Mouse (Mus musculus) c-Kit-positive CD71-positive TER-119-negative erythroid progenitor cells, embryonic 14.5 days (primary cell): Measurements from ENCODE around the gene Exph5.
A peak's percentile ranks its signal among the peaks of the same experiment; 100 is the strongest.

Source experiments
- DNase-seq: peaks from one replicate; pipeline ENCODE4 v3.0.0-alpha.2; 2013; ENCODE audit warnings: low read depth

Gene Exph5

DNA sequence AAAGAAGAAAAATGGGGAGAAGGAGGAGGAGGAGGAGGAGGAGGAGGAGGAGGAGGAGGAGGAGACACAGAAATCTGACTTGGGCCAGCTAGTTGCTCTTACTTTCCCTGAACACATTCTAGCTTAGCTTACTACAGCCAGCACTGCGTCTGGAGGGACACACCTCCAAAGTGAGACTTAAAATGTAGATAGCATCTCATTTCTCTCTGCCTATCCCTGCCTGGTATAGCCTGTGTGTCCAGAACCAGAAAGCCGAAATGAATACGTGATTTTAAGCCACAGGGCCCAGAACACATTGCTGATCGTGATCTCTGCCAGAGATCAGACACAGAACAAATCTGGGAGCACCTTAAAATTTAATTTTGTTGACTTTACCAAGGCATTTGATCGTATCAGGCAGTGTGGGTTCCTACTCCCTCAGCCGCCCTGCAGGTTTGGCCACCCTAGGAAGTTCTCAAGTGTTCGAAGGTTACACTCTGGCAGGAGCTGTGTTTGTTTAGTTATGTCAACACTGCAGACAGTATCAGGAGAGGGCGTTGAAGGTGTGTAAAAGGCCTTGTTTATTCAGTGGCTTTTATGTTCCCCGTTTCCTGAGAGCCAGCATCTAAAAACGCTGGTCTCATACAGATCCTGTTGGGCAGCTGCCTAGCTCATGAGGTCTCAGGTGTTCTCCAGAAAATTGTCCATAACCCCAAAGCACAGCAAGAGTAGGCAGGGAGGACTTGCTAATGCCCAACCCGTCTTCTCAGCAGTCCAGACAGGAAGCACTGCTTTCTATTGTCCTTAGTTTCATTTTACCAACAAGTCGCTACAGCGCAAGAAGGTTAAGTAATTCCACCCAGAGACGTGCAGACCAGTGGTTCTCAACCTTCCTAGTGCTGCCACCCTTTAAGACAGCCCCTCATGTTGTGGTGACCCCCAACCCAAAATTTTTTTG, 55.0 kb downstream of the Exph5 start:
- no peak for DNase-seq

GRCm38 (mm10) chr9:53371339-53371738, 69.9 kb downstream of the Exph5 start:
- DNase-seq, result no peak

DNA sequence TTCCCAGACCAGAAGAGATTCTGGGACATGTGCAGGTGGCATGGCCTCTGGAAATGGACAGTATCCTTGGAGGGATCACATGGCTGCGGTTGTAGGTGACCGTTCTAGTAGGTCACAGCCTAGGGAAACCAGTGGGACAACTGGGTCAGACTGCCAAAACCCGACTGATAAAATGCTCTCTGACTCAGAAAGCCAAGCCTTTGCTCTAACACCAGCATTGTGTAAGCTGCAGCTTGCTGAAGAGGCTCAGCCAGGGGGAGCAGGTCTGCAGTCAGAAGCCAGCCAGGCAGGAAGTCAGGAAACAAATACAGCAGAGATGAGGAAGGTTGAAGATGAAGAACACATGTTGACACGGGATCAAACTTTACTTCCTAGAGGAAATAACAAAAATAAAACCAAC, 74.4 kb downstream of the Exph5 start:
- DNase-seq, result no peak

DNA sequence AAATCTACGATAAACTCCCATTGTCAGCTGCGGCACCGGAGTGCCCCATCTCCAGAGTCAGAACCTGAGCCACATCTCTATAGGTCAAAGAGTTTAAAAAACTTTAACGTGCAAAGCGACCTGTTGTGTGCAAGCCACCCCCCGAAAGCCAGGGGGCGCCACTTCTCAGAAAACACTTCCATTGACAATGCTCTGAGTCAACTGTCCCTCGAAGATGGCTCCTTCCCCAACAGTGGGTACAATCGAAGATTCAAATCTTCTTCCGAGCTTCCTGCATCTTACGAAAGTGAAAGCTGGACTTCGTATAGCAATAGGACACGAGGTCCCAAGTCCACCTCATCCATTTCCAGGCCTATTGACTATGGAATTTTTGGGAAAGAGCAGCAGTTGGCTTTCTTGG, 75.3 kb downstream of the Exph5 start:
- DNase-seq, result no peak

- DNase-seq, result no peak
These were observed 76.1 kb downstream of the Exph5 start for GRCm38 (mm10) chr9:53377597-53377996.

DNA sequence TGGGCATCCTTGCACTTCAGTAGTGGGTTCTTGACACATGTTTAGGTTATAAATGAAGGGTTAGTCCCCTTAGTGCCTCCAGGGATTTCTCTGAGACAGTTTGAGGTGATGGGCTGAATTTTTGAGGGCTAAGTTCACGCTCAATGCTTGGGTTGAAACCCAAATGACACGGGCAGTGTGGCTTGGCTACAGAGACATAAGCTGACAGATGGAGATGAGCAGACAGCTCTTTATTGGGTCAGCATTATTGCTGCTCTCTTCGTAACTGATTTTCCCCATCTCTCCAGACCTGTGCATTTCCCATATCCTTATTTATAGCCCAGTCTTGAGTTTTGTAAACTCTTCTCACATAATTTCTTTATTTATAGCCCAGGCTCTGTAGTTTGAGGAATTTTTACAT, 76.7 kb downstream of the Exph5 start:
- DNase-seq, result no peak

DNA sequence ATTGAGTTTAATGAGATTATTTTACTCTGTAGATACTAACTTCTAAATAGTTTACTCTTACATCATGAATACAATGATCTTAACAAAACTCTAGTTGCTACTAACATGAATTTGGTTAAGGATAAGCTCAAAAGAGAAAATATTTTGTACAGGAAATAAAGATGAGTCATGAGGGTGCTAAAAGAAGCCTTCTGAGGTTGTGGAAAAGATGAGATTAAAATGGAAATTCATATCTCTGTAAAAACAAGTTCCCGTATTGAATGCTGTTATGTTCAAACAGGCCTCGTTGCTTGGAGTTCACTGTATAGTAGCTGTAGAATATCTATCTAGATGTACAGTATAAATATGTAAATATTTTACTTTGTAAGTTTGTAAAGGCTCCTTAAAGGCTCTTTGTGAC, 79.1 kb downstream of the Exph5 start:
- no peak for DNase-seq

DNA sequence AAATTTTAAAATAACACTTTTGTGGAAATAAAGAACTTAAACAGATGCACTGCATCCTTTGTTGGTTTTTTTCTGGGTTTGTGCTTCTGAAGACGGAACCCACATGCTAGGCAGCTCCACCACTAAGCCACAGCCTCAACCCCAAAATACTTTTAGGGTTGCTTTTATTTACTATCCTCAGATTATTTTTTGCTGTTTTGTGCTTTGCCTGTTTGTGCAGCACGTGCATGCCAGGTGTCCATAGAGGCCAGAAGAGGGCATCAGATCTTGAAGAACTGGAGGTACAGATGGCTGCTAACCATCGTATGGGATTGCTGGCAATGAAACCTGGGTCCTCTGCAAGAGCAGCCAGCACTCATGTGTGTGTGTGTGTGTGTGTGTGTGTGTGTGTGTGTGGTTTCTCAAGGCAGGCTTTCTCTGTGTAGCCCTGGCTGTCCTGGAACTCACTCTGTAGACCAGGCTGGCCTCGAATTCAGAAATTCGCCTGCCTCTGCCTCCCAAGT, 79.7 kb downstream of the Exph5 start:
- DNase-seq, result no peak

DNA sequence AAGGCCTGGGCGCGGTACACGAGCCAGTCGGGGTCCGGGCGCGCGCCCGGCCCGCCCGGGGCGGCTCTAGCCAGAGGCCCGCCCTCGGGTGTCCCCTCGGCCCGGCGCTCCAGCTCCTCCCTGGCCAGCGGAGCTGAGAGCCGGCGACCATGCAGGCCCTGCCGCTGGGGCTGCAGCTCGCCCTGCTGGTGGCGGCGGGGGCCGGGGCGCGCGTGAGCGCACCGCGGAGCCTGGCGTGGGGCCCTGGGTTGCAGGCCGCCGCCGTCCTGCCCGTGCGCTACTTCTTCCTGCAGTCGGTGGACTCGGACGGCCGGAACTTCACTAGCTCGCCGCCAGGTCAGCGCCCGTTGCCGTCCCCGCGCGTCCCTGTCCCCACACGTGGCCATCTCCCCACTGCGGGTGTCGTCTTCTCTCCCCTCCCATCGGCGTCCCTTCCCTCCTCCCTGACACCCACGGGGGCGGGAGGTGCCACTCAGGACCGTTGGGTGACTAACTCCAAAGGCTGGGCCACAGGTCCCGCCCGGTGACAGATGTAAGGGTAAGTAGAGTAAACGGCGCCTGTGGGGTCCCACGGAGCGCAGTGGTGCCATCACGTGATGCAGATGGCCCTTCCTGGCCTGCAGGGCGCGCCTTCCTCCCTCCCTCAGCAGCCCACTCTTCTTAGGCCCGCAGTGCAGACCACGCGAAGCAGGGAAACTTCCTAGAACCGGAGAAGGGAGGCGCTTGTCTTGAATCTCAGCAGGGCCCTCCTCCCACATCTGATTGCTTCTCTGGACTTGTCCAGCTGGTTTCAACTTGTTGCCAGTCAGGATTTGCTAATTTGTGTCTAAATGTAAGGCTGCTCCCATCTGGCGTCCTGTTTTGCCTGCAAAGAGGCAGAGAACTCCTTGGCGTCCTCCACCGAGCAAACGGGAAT, 82.7 kb downstream of the Exph5 start, which contains the start of gene Kdelc2:
Kdelc2 (plus strand) TSS at position 75 of the 916 bp plus-strand sequence.
- no peak for DNase-seq

DNA sequence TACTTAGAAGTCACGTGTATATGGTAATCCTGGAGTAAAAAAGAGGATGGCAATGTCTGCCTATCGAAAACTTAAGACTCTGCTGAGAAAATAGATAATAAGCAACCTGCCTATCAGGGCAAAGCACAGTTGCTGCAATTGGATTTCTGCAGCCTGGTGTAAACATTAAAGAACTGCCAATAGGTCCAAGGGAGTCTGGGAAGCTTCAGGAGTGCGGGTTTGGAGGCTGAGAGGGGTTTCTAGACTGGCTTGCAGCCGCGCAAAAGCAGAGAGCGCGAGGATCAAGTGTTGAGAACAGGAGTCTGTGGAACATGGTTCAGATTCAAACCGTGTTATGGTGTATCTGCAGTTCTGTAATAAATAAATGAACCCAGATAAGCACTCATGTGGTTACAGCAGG, 83.4 kb downstream of the Exph5 start:
- no peak for DNase-seq

- DNase-seq, result no peak
These were observed 86.0 kb downstream of the Exph5 start for GRCm38 (mm10) chr9:53387431-53387830.

DNA sequence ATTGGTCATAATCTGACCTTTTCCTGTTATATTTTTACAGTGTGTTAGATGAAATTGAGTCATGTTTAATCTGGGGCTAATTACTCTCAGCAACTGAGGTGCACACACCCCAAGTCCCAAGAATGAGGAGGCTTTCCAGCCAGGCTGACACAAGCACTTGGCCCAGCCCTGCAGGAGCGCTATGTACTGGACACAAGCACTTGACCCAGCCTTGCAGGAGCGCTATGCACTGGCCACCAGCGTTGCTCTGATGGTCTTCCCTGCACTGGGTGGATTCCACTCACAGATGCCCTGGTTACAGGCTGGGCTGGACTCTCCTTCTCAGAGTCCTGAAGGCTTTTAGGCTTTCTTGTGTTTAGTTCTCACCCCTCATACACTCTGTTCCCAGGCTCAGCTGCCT, 87.6 kb downstream of the Exph5 start:
- DNase-seq, result no peak

DNA sequence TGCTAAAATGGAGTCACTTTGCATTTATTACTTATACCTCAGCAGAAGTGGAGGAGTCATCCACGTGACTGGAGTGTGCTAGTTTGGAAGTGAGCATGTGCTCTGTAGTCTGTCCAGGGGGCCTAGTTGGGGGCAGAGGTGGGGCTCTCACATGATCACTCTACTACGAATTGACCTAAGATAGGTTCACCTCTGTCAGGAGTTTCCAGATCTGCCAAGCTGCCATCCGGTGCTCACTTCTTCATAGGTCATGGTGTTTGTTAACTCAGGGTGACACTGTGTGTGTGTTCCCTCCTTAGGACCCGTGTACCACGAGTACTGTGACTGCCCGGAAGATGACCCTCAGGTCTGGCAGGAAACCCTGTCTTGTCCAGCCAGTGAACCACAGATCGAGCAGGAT, 88.7 kb downstream of the Exph5 start:
- DNase-seq, result no peak

- no peak for DNase-seq
These were observed 96.4 kb downstream of the Exph5 start for GRCm38 (mm10) chr9:53397685-53398387.

DNA sequence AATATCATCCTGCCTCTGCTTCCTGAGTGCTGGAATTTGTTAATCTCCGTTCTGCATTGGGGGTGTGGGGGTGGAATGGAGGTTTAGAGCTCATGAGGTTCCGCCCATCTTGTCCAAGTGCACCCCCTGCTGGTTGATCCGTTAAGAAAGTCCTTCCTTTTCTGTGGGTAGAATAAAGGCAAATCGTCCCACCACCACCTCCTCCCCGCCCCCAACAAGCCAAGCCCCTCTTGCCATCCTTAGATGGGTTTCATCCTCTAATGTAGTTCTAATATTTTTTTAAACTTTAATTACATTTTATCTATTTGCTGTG, 96.9 kb downstream of the Exph5 start:
- DNase-seq, result peak; percentile 55

GRCm38 (mm10) chr9:53399537-53399936, 98.1 kb downstream of the Exph5 start:
- no peak for DNase-seq

DNA sequence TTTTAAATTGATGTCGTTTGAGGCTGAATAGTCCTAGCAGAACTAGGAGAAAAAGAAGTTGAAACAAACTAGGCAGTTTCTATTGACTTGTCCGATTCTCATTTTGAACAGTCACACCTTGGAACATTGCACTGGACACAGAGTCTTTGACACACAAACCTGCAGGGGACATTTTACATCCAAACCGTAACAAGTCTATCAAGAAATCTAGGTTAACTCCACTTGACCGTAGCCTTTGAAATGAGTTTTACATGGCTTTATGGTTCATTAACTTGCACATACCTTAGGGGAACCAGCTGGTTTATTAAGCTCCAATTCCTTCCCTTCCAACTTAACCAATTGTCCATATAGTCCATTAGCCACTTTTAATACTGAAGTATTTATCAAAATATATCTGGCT, 99.2 kb downstream of the Exph5 start:
- DNase-seq, result no peak

DNA sequence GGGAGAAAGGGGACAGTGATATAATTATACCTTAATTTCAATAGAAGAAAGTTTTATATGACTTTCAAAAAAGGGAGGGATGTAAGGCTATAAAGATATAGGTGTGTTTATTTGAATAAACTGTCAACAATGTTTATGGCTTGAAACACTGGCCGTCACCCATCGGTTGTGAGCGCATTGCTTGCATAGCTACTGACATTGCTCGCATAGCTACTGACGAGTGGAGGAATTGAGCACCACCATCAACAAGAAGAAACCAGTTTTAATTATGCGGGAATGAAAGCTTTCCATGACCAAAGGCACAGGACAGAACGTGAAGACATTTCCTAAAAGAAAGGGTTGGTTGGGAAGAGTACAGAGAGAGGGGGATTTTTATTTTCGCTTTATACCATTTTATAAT, 99.7 kb downstream of the Exph5 start:
- no peak for DNase-seq

DNA sequence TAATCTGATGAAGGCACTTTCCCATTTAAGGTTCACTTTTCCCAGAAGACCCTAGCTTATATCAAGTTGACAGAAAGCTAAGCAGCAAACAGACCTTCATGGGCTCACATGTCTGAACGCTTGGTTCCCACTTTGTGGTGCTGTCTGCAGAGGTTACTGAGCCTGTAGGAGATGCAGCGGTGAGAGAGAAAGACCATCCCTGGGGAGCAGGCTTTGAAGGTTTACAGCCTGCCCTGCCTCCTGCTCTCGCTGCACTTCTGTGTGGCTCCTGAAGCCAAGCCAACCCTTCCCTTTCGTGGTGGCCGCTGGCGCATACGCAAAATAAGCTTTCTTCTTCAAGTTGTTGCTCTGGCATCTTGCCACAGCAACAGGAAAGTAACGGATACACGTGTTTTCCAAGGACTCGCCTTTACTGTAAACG, 100.8 kb downstream of the Exph5 start, which contains the start of gene 4930550C14Rik:
4930550C14Rik (plus strand) TSS at position 35 of the 421 bp plus-strand sequence.
- no peak for DNase-seq

DNA sequence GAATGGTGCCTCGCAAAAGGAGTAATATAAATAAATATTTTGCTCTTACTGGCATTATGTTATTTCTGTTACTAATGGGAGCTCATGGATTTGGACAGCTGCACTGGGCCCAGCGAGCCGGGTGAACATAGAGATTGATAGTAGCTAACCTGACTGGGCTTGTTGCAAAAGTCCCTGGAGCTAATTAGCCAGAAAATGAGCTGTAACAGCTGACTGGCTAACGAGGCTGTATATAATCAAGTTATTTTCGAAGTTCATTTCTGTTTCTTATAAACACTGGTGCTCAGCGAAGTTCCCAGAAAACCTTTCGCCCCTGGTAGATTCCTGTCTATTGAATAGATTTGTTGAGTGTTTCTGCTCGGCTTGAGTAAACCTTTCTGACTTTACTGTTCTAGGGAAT, 101.5 kb downstream of the Exph5 start:
- no peak for DNase-seq

- DNase-seq, result no peak
These were observed 102.7 kb downstream of the Exph5 start for GRCm38 (mm10) chr9:53404050-53404752.
